Mouse (Mus musculus) cortical plate, adult 2 months (tissue): ENCODE measurements around the gene Scube1.

Experiments used
- CTCF ChIP-seq: fragments of 200-500 bp; IDR thresholded peaks from 2 replicates; pipeline ENCODE4 v1.5.1; 2011; ENCODE audit warnings: mild to moderate bottlenecking, control low read depth, low read length; ENCODE audit not compliant: insufficient read depth; ENCODE audit errors: extremely low read depth
- POLR2A ChIP-seq: fragments of 200-500 bp; IDR thresholded peaks from 2 replicates; pipeline ENCODE4 v1.6.1; 2011; ENCODE audit warnings: mild to moderate bottlenecking, low read length, control low read depth; ENCODE audit not compliant: insufficient read depth; ENCODE audit errors: extremely low read depth

DNA sequence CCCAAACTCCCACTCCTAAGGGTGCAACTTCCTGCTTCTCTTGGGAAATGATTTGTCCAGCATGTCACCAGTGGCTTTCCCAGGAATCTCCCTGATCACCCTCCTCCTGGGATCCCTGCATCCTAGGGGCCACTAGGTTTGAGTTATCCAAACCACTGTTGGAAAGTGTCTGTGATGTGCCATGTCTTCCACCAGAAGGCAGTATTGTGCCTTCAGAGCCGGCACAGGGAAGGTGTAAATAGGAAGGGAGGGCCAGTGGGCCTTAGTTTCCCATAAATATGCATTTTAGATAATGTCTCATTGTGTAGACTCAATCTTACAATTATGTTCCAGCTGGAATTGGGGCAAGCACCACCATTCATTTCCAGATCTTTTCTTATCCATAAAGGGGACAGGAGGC lies 90.7 kb downstream of the Scube1 start:
- TF ChIP-seq POLR2A (no peak), CTCF (peak; percentile 71)
